Comparison of ENCODE assay signal across 8 mouse cellular contexts in the genomic region with DNA sequence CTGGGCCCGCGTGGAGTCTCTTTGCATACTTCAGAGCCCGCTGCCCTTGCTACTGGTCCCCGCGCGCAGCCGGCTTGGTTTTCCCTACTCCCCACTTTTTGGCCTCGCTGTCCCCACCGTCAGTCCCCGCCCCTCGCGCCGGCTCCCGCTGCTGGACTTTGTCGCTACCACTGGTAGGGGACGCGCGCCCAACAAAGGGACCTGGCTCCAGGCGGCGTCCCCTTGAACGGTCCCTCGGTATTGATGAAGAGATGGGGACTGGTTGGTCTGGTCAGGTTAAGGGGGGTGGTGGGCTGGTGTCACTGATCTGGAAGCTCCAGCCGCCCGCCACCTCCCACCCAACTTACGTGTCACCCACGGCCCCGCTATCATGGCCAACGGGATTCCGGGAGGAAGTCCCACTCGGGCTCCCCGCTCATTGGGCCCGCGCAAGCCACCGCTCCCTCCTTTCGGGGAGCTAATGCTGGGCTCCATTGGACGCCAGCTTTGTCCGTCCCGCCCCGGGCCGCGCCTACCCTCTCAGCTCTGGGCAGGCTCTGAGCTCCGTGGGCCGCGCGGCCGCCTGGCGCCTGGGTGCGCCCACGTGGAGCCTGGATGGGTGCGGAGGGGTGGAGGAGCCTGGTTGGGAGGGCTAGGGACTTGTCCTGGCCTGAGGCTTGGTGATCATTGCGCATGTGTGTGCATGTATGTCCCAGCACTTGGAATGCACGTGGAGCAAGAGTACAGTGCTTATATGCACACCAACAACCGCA. TPM values are rescaled to one million over a fixed set of nuclear protein-coding genes. Genes with fewer than 3 reads are reported as not detected.
DNase-seq lines count a peak whose midpoint lies in the region; ATAC-seq and TF ChIP-seq lines count a peak whose summit lies in the region.

Golim4 (minus strand) TSS at position 399 of the 752 bp plus-strand sequence.

- no peak for TF ChIP-seq RAD21 in MEL (IDR thresholded peaks at IDR 0.05; ENCODE audit: low read depth, low read length)

- TF ChIP-seq CTCF in MEL (IDR thresholded peaks at IDR 0.05 in 2 of 3, conservative IDR thresholded peaks at IDR 0.05 in 1 of 3; ENCODE audit: control insufficient read depth in 1 of 3, insufficient read depth in 1 of 3, low read depth in 2 of 3, low read length in 3 of 3, poor library complexity in 1 of 3, severe bottlenecking in 1 of 3) = no peak
- no peak for TF ChIP-seq CTCF in cerebellum, adult 2 months (IDR thresholded peaks at IDR 0.05; ENCODE audit: borderline replicate concordance, insufficient read depth, low read depth, low read length)
- TF ChIP-seq CTCF in forebrain, postnatal 0 days (IDR thresholded peaks at IDR 0.05; ENCODE audit: low read depth) = 0 out of 2 replicates have a peak, but pooled peaks have one; percentile 5

- peak in 1 of 2 experiments; percentile 8; a peak in 1 of 4 replicates for TF ChIP-seq EP300 in MEL (IDR thresholded peaks at IDR 0.05; ENCODE audit: low read depth in 1 of 2, low read length in 2 of 2)

- peak; percentile 96 for DNase-seq in MEL (ENCODE audit: low read depth, low spot score)
- DNase-seq in cerebellum, adult 2 months = peak; percentile 86 to 88
- DNase-seq in forebrain, postnatal 0 days = peak; percentile 95
- DNase-seq in heart, postnatal 4 days = peak; percentile 95
- peak; percentile 92 to 93 for DNase-seq in layer of hippocampus, adult 8-10 months (ENCODE audit: low spot score in 2 of 2)
- peak; percentile 93 for DNase-seq in ovary, adult 18-20 months (ENCODE audit: low spot score)
- DNase-seq in thymus, postnatal 0 days (ENCODE audit: low spot score) = peak; percentile 86

- H3K4me1 ChIP-seq in MEL (ENCODE audit: control insufficient read depth in 1 of 2, insufficient read depth in 2 of 2, low read length in 2 of 2) = peaks cover 14 to 20% of the 10 kb centered on the region in 2 experiments
- 0 out of 2 replicates have a peak, but pooled peaks cover 2% of the 10 kb centered on the region for H3K4me1 ChIP-seq in cerebellum, adult 2 months (ENCODE audit: control insufficient read depth, insufficient read depth, low read length)
- H3K4me1 ChIP-seq in forebrain, postnatal 0 days (ENCODE audit: insufficient read depth) = peaks cover 15% of the 10 kb centered on the region; the same call in 1 of the 2 replicates
- H3K4me1 ChIP-seq in lung, embryonic 15.5 days = peaks cover 37% of the 10 kb centered on the region

- under 1% methylated on average over 53 of the region's 53 CpGs for WGBS in cerebellum, adult 2 months
- WGBS in forebrain, postnatal 0 days = 1% methylated on average over 53 of the region's 53 CpGs
- under 1% methylated on average over 53 of the region's 53 CpGs for whole genome bisulfite sequencing in lung, embryonic 15.5 days

- peaks cover 0 to 41% of the 10 kb centered on the region in 2 experiments; a peak in 2 of 4 replicates for H3K36me3 ChIP-seq in MEL (ENCODE audit: control insufficient read depth in 1 of 2, insufficient read depth in 2 of 2, low read length in 2 of 2)
- no peaks in the 10 kb centered on the region for H3K36me3 ChIP-seq in forebrain, postnatal 0 days (ENCODE audit: insufficient read depth)
- H3K36me3 ChIP-seq in lung, embryonic 15.5 days = no peaks in the 10 kb centered on the region

- no peaks in the 10 kb centered on the region for H3K9me3 ChIP-seq in MEL (replicated peaks; ENCODE audit: insufficient read depth, low read length)
- no peaks in the 10 kb centered on the region for H3K9me3 ChIP-seq in forebrain, postnatal 0 days (ENCODE audit: low read length)
- H3K9me3 ChIP-seq in lung, embryonic 15.5 days = no peaks in the 10 kb centered on the region

- peak within 1 kb of the TSS; percentile 49 for H3K27ac ChIP-seq in MEL (ENCODE audit: control insufficient read depth, low read depth, low read length)
- H3K27ac ChIP-seq in cerebellum, adult 2 months (ENCODE audit: insufficient read depth, low read length) = no peak within 1 kb of the TSS
- peak within 1 kb of the TSS; percentile 80 for H3K27ac ChIP-seq in forebrain, postnatal 0 days (ENCODE audit: low read depth, low read length)
- peak within 1 kb of the TSS; percentile 91 for H3K27ac ChIP-seq in lung, embryonic 15.5 days

- peaks cover 28% of the 10 kb centered on the region for H3K79me2 ChIP-seq in MEL (ENCODE audit: control insufficient read depth, insufficient read depth, low read length, poor library complexity)

- ATAC-seq in forebrain, postnatal 0 days = peak; percentile 99
- peak; percentile 100 for ATAC-seq in lung, embryonic 15.5 days (ENCODE audit: borderline replicate concordance, extremely low read depth, low FRiP score, low TSS enrichment)

- peak within 1 kb of the TSS; percentile 83 for H3K9ac ChIP-seq in MEL (ENCODE audit: control insufficient read depth, low read depth, low read length, poor library complexity, severe bottlenecking)
- H3K9ac ChIP-seq in forebrain, postnatal 0 days = peak within 1 kb of the TSS; percentile 62
- H3K9ac ChIP-seq in lung, embryonic 15.5 days = peak within 1 kb of the TSS; percentile 65

- H3K27me3 ChIP-seq in MEL (ENCODE audit: control insufficient read depth in 1 of 2, insufficient read depth in 2 of 2, low read length in 2 of 2) = no peaks in the 10 kb centered on the region
- H3K27me3 ChIP-seq in cerebellum, adult 2 months (ENCODE audit: control insufficient read depth, insufficient read depth, low read length) = no peaks in the 10 kb centered on the region
- H3K27me3 ChIP-seq in forebrain, postnatal 0 days (ENCODE audit: insufficient read depth, low read length) = no peaks in the 10 kb centered on the region
- no peaks in the 10 kb centered on the region for H3K27me3 ChIP-seq in lung, embryonic 15.5 days

- peak within 1 kb of the TSS; percentile 87 for H3K4me2 ChIP-seq in forebrain, postnatal 0 days (ENCODE audit: low read depth)
- peak within 1 kb of the TSS; percentile 77 for H3K4me2 ChIP-seq in lung, embryonic 15.5 days

- peak; percentile 93 to 95 for TF ChIP-seq POLR2A in MEL (IDR thresholded peaks at IDR 0.05; ENCODE audit: control insufficient read depth in 1 of 2, insufficient read depth in 1 of 2, low read depth in 1 of 2, low read length in 2 of 2, poor library complexity in 1 of 2)
- peak; percentile 35; the same call in 1 of the 2 replicates for TF ChIP-seq POLR2A in cerebellum, adult 2 months (IDR thresholded peaks at IDR 0.05; ENCODE audit: borderline replicate concordance, insufficient read depth, low read length)

- H3K4me3 ChIP-seq in MEL (ENCODE audit: control insufficient read depth in 1 of 2, insufficient read depth in 1 of 2, low read depth in 2 of 2, low read length in 2 of 2) = peak within 1 kb of the TSS; percentile 72 to 82
- H3K4me3 ChIP-seq in cerebellum, adult 2 months (replicated peaks; ENCODE audit: insufficient read depth, low read depth, low read length) = peak within 1 kb of the TSS; percentile 75
- peak within 1 kb of the TSS; percentile 83 for H3K4me3 ChIP-seq in forebrain, postnatal 0 days (ENCODE audit: low read depth, low read length)
- H3K4me3 ChIP-seq in lung, embryonic 15.5 days = peak within 1 kb of the TSS; percentile 70

TF ChIP-seq in MEL, 35 proteins besides CTCF, POLR2A, EP300 and RAD21:
- TF ChIP-seq ZMIZ1 (IDR thresholded peaks at IDR 0.05; ENCODE audit: low read depth, low read length) = peak; percentile 90
- peak; percentile 39; the same call in 1 of the 2 replicates for TF ChIP-seq TCF12 (IDR thresholded peaks at IDR 0.05; ENCODE audit: low read depth, low read length)
- TF ChIP-seq MYC (IDR thresholded peaks at IDR 0.05; ENCODE audit: low read depth, low read length) = peak; percentile 98
- no peak for TF ChIP-seq CHD1 (IDR thresholded peaks at IDR 0.05; ENCODE audit: low read depth, low read length)
- TF ChIP-seq SIN3A (IDR thresholded peaks at IDR 0.05; ENCODE audit: low read length) = peak; percentile 79
- peak; percentile 40; the same call in 1 of the 2 replicates for TF ChIP-seq ELF1 (IDR thresholded peaks at IDR 0.05; ENCODE audit: low read depth, low read length)
- peak; percentile 71; the same call in 1 of the 2 replicates for TF ChIP-seq MAZ (IDR thresholded peaks at IDR 0.05; ENCODE audit: low read depth, low read length)
- peak; percentile 61 for TF ChIP-seq USF1 (IDR thresholded peaks at IDR 0.05; ENCODE audit: low read depth, low read length)
- 0 out of 2 replicates have a peak, but pooled peaks have one; percentile 65 for TF ChIP-seq UBTF (IDR thresholded peaks at IDR 0.05; ENCODE audit: borderline replicate concordance, insufficient read depth, low read depth, low read length)
- no peak for TF ChIP-seq ZNF384 (IDR thresholded peaks at IDR 0.05; ENCODE audit: low read depth, low read length)
- TF ChIP-seq POLR2AphosphoS2 (IDR thresholded peaks at IDR 0.05; ENCODE audit: low read length) = peak; percentile 92
- peak; percentile 95; the same call in 1 of the 2 replicates for TF ChIP-seq MAX (IDR thresholded peaks at IDR 0.05; ENCODE audit: low read length)
- TF ChIP-seq NRF1 (IDR thresholded peaks at IDR 0.05; ENCODE audit: insufficient read depth, low read depth, low read length, poor library complexity, severe bottlenecking) = peak; percentile 70
- TF ChIP-seq MXI1 (IDR thresholded peaks at IDR 0.05; ENCODE audit: low read depth, low read length) = peak; percentile 98
- TF ChIP-seq HCFC1 (IDR thresholded peaks at IDR 0.05; ENCODE audit: low read depth, low read length) = peak; percentile 67; the same call in 1 of the 2 replicates
- TF ChIP-seq E2F4 (IDR thresholded peaks at IDR 0.05; ENCODE audit: borderline replicate concordance, low read depth, low read length) = no peak
- peak; percentile 92 for TF ChIP-seq NELFE (IDR thresholded peaks at IDR 0.05; ENCODE audit: low read depth, low read length)
- no peak for TF ChIP-seq TAL1 (IDR thresholded peaks at IDR 0.05; ENCODE audit: low read length)

RNA-seq across cellular contexts. Expression of gene Golim4, which starts in this region (rescaled TPM):
- 12.9 and 13.2 TPM in 2 replicates for total RNA-seq in MEL (2012; rRNA removed)
- polyA plus RNA-seq in MEL (2012; ENCODE audit: insufficient read depth in 1 of 2, insufficient read length in 2 of 2, low read depth in 1 of 2, low replicate concordance in 2 of 2, missing spikeins in 1 of 2) = 10 to 100 TPM in 1 of 2 experiments, not detected in 1; 30.2 TPM
- 28.7 and 31.8 TPM in 2 replicates for polyA plus RNA-seq in cerebellum, adult 2 months (2012; rRNA removed)
- 16.3 and 24.8 TPM in 2 replicates for total RNA-seq in forebrain, postnatal 0 days (2014; rRNA removed)
- polyA plus RNA-seq in forebrain, postnatal 0 days (2015; fragmentation: Nextera tagmentation; extraction: Ambion mirVana) = 9.0 and 13.5 TPM in 2 replicates
- 10 to 100 TPM; 39.7 to 40.6 TPM for total RNA-seq in heart, postnatal 4 days (2021)
- 10 to 100 TPM; 23.7 to 36.5 (median 31.5) TPM for total RNA-seq in layer of hippocampus, adult 8-10 months (2022)
- 50.1 and 53.3 TPM in 2 replicates for polyA plus RNA-seq in lung, embryonic 15.5 days (2015; fragmentation: Nextera tagmentation; extraction: Ambion mirVana)
- polyA plus RNA-seq in thymus, postnatal 0 days (2015; fragmentation: Nextera tagmentation; extraction: Ambion mirVana) = 16.6 and 16.9 TPM in 2 replicates
